Mouse (Mus musculus): ENCODE measurements around the gene Tmem181a. TPM values are rescaled to one million over a fixed set of nuclear protein-coding genes. Genes with fewer than 3 reads are reported as not detected.
A peak's percentile ranks its signal among the peaks of the same experiment; 100 is the strongest.
"Not testable (repeated sequence)": the region's sequence is repeated elsewhere in the genome, so short reads cannot be mapped to it uniquely, and the experiment has no call there.

Gene Tmem181a
- total RNA-seq (2021), result 1 to 10 TPM; 8.9 to 9.7 TPM

DNA sequence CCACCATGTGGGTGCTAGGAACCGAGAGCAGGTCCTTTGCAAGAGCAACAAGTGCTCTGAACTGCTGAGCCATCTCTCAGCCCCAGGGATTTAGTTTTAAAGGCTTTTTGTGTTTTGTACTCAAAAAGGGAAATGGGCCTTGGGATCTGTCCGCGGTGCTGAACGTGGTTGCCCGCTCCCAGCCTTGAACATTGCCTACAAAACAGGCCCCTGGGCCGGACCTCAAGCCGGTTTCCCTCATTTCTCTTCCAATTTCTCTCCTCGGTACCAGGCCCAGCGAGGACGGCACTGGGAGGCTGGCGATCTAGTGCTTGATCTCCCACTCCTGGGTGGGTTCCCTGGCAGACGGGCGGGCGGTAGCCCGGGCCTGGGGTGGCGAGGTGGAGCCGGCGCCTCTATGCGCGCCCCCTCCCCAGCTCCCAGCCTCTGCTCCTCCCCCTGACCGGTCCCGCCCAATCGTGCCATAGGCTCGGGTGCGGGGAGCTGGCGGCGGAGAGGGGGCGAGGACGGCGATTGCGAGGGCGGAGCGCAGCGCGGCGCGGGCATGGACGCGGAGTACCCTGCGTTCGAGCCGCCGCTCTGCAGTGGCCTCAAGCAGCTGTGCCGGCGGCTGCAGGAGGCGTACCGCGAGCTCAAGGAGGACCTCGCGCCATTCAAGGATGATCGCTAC lies at the start of gene Tmem181a:
TSS of gene Tmem181a (plus strand) at position 461 of the 670 bp plus-strand sequence.
- intact Hi-C loops (cut with DNase I); DNase-seq: not testable (repeated sequence)

- intact Hi-C loops (cut with DNase I), result no loop called here
- DNase-seq, result peak in 1 of 2 experiments; percentile 14
Observed at GRCm38 (mm10) chr17:6211721-6212120, 44.9 kb upstream of the Tmem181a start.

DNA sequence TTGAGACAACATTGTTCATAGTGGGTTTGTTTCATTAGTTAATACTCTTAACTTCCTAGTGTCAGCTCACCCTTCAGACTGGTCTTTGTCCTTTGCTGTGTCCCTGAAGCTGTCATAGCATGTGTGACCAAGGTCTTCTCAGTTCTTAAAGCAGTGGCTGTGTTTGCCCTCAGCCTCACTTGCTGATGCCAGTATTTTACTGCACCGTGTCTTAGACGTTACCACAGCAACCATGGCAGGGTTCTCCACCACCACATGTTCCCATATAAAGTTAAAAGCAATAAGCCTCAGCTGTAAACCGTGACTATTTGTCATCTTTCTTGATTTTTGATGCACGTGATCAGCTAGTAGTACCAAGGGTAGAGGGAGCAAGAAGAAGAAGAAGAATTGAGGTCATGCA lies 41.0 kb upstream of the Tmem181a start:
- no peak for DNase-seq
- intact Hi-C loops (cut with DNase I), result loop anchor here (1.0 kb wide), 1 partner anchor 42 kb away; no protein-coding TSS in a partner anchor

DNA sequence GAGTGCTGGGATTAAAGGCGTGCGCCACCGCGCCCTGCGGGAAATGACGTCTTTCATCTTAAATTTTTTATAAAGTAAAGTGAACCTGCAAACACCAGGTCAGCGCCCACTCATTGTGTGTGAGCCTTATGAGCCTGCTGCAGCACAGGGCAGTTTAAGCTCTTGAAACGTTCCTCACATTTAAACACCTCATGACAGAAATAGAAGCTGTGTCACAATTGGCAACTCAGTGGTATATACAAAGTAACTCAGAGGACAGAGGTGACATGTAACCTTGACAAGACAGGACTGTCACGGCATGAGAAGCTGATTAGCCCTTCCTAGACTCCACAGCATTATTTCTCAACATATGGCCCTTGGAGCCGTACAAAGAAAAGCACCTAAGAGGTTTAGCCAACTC lies 40.1 kb upstream of the Tmem181a start:
- peak in 1 of 2 experiments; percentile 12 for DNase-seq
- intact Hi-C loops (cut with DNase I), result loop anchor here (1.0 kb wide), 1 partner anchor 43 kb away; no protein-coding TSS in a partner anchor

DNA sequence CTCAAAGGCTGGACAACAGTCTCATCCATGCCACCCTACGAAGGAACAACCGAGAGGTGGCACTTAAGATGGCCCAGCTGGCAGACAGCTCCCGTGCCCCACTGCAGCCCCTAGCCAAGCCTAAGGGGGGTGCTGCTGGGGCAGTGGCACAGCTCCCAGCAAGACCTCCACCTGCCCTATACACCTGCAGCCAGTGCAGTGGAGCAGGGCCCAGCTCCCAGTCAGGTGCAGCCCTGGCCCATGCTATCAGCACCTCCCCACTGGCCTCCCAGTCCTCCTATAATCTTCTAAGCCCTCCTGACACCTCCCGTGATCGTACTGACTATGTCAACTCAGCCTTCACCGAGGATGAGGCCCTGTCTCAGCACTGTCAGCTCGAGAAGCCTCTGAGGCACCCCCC lies 24.0 kb upstream of the Tmem181a start:
- DNase-seq; intact Hi-C loops (cut with DNase I): not testable (repeated sequence)

DNA sequence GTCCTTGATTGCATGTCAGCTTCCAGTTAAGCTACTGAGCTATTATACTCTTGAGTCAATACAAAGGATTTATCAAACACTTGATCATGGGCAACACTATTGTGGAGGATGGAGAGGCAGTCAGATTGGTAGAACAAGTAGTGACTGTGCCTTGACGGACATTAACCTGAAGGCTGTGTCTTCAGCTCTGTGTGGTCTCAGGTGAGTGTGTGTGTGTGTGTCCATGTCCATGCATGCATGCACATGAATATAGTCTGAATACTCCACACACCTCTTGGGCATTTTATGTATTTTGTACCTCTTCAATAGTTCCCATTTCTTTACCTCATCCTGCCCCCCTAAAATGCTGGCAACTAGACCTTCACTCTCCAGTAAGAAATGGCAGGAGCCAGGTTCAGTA lies 5.4 kb upstream of the Tmem181a start:
- DNase-seq; intact Hi-C loops (cut with DNase I): not testable (repeated sequence)

DNA sequence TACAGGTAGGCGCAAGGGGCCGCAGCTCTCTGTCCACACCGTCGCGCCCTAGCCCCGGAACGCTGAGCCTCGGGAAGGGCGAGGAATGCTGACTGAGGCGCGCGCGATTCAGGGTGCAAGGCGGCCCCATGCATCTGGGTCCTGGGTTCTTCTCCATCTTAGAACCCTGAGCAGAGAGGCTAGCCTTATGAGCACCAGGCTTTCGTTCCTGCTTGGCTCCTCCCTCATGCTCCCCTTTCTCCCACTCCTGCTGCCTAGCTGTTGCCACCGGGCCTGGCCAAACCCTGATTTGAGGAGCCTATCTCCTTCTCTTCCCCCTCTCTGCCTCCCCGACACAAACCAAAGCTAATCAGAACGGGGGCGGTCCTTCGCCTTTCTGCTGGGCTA lies 403 bp downstream of the Tmem181a start:
- DNase-seq; intact Hi-C loops (cut with DNase I): not testable (repeated sequence)

GRCm38 (mm10) chr17:6269876-6270831 lies 13.5 kb downstream of the Tmem181a start:
- intact Hi-C loops (cut with DNase I), result not testable (repeated sequence)

GRCm38 (mm10) chr17:6270840-6271239 lies 14.2 kb downstream of the Tmem181a start:
- DNase-seq; intact Hi-C loops (cut with DNase I): not testable (repeated sequence)

More at GRCm38 (mm10) chr17:6269876-6270831, 13.5 kb downstream of the Tmem181a start:
- DNase-seq, result peak; percentile 35 to 61

DNA sequence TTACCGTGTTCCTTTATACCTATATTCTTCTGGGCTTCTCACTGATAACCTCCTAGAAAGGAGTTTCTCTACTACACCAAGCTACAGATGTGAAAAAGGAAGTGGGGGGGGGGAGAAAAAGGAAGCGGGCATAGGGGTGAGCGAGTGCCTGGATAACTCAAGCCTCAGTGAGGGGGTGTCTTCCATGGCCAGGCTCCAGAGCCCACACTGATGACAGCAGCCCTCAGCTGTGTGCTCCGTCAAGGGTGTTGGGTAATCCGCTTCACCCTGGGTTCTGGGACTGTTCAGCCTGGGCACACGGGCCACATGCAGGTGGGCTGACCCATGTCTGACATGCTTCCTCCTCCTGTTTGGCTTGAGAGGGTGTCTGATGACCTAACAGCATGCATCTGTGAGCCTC lies 15.3 kb downstream of the Tmem181a start:
- DNase-seq; intact Hi-C loops (cut with DNase I): not testable (repeated sequence)

- intact Hi-C loops (cut with DNase I); DNase-seq: not testable (repeated sequence)
Observed at GRCm38 (mm10) chr17:6274693-6275092, 18.0 kb downstream of the Tmem181a start.

GRCm38 (mm10) chr17:6279205-6279604 lies 22.5 kb downstream of the Tmem181a start:
- intact Hi-C loops (cut with DNase I); DNase-seq: not testable (repeated sequence)

DNA sequence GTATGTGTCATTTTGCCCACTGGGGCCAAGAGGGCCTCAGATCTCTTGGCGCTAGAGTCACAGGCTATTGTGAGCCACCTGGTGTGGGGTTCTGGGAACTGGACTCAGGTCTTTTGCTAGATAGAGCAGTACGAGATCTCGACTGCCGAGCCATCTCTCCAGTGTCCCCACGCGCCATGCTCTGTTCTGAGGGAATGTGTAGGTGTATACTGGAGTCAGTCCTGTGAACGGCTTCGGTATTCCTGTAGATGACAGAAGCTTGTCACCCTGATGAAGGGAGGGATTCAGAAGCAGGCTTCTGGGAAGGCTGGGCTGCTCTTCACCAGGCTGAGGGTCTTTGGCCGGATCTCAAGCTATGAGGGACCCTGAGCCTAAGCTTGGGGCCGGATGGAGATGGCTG lies 23.1 kb downstream of the Tmem181a start:
- intact Hi-C loops (cut with DNase I); DNase-seq: not testable (repeated sequence)

GRCm38 (mm10) chr17:6280513-6280912 lies 23.9 kb downstream of the Tmem181a start:
- DNase-seq; intact Hi-C loops (cut with DNase I): not testable (repeated sequence)

GRCm38 (mm10) chr17:6283137-6283536 lies 26.5 kb downstream of the Tmem181a start:
- DNase-seq; intact Hi-C loops (cut with DNase I): not testable (repeated sequence)

GRCm38 (mm10) chr17:6286169-6286568 lies 29.5 kb downstream of the Tmem181a start:
- intact Hi-C loops (cut with DNase I); DNase-seq: not testable (repeated sequence)

DNA sequence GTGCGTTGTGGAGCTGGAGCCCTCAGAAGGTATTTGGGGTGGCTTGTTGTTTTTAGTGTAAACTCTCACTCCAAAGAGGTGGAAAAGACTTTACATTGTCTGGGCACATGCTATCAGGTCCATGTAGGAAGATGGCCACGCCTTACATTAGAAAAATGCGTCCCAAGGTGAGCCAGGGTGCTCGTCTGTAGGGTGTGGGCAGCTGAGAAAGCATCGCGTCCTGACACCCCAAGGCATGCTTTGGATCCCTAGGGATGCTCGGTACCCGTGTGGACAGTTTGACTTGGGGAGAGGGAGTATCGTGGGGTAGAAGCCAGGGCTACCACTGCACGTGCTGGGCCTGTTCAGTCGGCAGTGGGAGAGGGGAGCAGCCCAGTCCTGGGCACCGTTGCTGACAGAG lies 32.4 kb downstream of the Tmem181a start:
- DNase-seq; intact Hi-C loops (cut with DNase I): not testable (repeated sequence)

DNA sequence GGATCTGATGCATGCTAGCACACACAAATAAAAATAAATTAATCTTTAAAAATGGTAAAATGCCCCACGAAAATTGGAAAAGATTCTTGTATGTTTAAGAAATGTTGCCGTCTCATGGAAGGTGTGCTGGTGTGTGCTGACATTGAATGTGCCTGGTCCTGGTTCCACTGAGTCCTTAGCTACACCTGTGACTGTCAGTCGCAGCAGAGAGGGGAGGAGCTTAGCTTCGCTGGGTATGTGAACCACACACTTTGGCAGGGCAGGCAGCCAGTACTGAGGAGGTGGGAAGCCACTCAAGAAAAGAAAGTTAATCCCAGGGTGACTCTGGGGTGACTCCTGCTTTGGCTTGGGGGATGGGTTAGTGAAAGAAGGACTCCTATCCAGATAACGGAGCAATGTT lies 37.2 kb downstream of the Tmem181a start:
- intact Hi-C loops (cut with DNase I); DNase-seq: not testable (repeated sequence)

DNA sequence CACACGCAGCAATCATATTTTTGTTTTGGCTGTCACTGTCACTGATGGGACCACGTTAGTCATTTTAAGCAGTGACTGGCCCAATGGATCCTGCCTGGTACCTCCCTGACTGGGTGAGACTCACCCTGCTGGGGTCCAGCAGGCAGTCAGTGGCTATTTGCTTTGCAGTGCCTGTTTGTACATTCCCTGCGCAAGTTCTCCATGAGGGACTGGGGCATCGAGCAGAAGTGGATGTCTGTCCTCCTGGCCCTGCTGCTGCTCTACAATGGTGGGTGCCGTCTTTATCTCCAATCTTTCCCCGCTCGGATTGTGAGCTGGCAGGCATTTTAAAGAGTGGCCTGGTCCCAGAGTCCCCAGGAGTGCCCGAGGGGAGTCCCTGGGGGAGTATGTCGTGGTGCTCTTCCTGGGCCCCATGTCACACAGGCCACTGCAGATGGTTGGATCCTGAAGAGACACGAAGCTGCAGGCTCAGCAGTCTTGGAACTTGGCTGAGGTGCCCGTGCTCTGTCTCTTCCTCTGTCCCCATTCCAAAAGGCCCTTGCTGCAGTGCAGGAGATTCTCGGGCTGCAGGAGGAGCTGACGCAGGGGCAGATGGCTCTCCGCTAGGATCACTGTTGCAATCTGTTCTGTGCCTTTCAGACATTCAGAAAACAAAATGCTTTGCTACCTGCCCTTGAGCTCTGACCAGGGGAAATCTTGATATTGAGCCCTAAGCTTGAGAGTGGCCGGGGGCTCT lies 40.6 kb downstream of the Tmem181a start:
- DNase-seq; intact Hi-C loops (cut with DNase I): not testable (repeated sequence)

DNA sequence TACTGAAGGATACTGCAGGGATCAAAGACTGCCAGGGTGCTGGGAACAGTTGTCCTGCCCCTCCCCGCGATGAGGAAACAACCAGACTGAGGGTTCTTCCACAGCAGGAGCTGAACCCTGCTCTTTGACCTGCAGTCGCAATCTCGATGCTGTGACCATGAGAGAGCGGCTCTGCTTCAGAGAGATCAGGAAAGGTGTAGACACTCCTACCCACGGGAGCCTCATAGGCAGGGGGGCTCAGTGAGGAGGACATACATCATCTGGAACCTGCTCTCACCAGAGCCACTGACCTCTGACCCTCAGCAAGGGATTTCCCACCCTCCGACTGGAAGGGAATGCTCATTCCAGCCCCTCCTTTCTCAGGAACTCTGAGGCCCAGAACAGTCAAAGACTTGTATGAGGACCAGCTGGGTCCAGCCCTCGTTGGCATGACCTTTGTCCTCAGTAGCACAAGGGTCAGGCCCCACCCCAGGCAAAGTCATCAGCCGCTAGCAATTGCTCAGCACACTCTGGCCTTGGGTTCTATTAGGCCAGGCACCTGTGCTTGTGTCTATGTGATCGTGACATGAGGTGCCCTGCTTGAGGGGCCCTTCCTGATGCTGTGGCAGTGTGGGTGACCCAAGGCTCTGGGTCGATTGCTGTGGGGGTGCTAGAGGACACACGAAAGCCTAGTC lies 43.7 kb downstream of the Tmem181a start:
- intact Hi-C loops (cut with DNase I); DNase-seq: not testable (repeated sequence)

Data from heart, postnatal 36 days (tissue).